Mouse (Mus musculus): Measurements from ENCODE around the gene Fbxl13. TPM values are rescaled to one million over a fixed set of nuclear protein-coding genes. Genes with fewer than 3 reads are reported as not detected.

Fbxl13 gene
- polyA plus RNA-seq, 1 experiment from 2014 or later, result 0.18 TPM

GRCm38 (mm10) chr5:21494781-21495180 is 150.7 kb downstream of the Fbxl13 start:
- Histone ChIP-seq H3K9ac (ENCODE audit: low read length) (no peak overlapping the region), H3K27ac (ENCODE audit: low read depth, low read length) (no peak overlapping the region), H3K36me3 (ENCODE audit: control insufficient read depth, insufficient read depth, low read length) (no peaks in the 10 kb centered on the region), H3K27me3 (replicated peaks; ENCODE audit: control insufficient read depth, insufficient read depth, low read length) (no peaks in the 10 kb centered on the region), H3K4me1 (ENCODE audit: control insufficient read depth, insufficient read depth, low read length) (no peaks in the 10 kb centered on the region), H3K9me3 (replicated peaks; ENCODE audit: control insufficient read depth, low read length) (no peaks in the 10 kb centered on the region), H3K4me2 (ENCODE audit: low read length) (no peak overlapping the region), H3K4me3 (ENCODE audit: low read depth, low read length) (no peak overlapping the region)
- ATAC-seq (no peak), DNase-seq (ENCODE audit: low spot score) (no peak)
- 70% methylated on average over 3 of the region's 3 CpGs for WGBS

- no peak overlapping the region for H3K9ac ChIP-seq (ENCODE audit: low read length)
- H3K4me2 ChIP-seq (ENCODE audit: low read length), result no peak overlapping the region
- H3K27ac ChIP-seq (ENCODE audit: low read depth, low read length), result no peak overlapping the region
- ATAC-seq (no peak), DNase-seq (ENCODE audit: low spot score) (no peak)
- 70% methylated on average over 8 of the region's 8 CpGs for WGBS
- no peaks in the 10 kb centered on the region for H3K4me1 ChIP-seq (ENCODE audit: control insufficient read depth, insufficient read depth, low read length)
- no peak overlapping the region for H3K4me3 ChIP-seq (ENCODE audit: low read depth, low read length)
- H3K27me3 ChIP-seq (replicated peaks; ENCODE audit: control insufficient read depth, insufficient read depth, low read length), result no peaks in the 10 kb centered on the region
- H3K36me3 ChIP-seq (ENCODE audit: control insufficient read depth, insufficient read depth, low read length), result no peaks in the 10 kb centered on the region
- no peaks in the 10 kb centered on the region for H3K9me3 ChIP-seq (replicated peaks; ENCODE audit: control insufficient read depth, low read length)
Observed at GRCm38 (mm10) chr5:21493294-21493999, 152.0 kb downstream of the Fbxl13 start.

DNA sequence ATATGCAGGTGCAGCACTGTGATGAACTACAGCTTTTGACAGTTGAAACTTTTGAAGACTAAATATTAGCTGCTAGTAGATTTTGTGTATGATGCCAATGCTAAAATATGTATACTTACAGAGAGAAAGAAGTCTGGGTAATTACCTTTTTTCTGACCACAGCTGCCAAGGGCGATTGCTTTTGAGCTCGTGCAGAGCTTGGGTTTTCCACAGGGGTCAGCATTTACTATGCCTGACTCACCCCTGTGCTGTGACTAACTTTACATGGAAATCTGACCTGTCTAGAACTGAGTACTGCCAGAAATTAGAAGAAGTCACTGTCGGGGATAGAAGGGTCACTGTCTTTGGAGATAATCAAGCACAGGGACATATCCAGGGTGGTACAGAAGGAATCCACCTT is 153.2 kb downstream of the Fbxl13 start:
- Histone ChIP-seq H3K9me3 (replicated peaks; ENCODE audit: control insufficient read depth, low read length) (no peaks in the 10 kb centered on the region), H3K4me3 (ENCODE audit: low read depth, low read length) (no peak overlapping the region), H3K9ac (ENCODE audit: low read length) (no peak overlapping the region), H3K27me3 (replicated peaks; ENCODE audit: control insufficient read depth, insufficient read depth, low read length) (no peaks in the 10 kb centered on the region), H3K27ac (ENCODE audit: low read depth, low read length) (no peak overlapping the region), H3K4me2 (ENCODE audit: low read length) (no peak overlapping the region), H3K4me1 (ENCODE audit: control insufficient read depth, insufficient read depth, low read length) (no peaks in the 10 kb centered on the region), H3K36me3 (ENCODE audit: control insufficient read depth, insufficient read depth, low read length) (no peaks in the 10 kb centered on the region)
- WGBS, result 82% methylated on average over 3 of the region's 3 CpGs
- DNase-seq (ENCODE audit: low spot score) (no peak), ATAC-seq (no peak)

- no peak overlapping the region for H3K9ac ChIP-seq (ENCODE audit: low read length)
- H3K4me1 ChIP-seq (ENCODE audit: control insufficient read depth, insufficient read depth, low read length), result no peaks in the 10 kb centered on the region
- H3K4me2 ChIP-seq (ENCODE audit: low read length), result no peak overlapping the region
- no peak overlapping the region for H3K27ac ChIP-seq (ENCODE audit: low read depth, low read length)
- 67% methylated on average over 2 of the region's 2 CpGs for WGBS
- no peaks in the 10 kb centered on the region for H3K9me3 ChIP-seq (replicated peaks; ENCODE audit: control insufficient read depth, low read length)
- H3K36me3 ChIP-seq (ENCODE audit: control insufficient read depth, insufficient read depth, low read length), result no peaks in the 10 kb centered on the region
- no peak overlapping the region for H3K4me3 ChIP-seq (ENCODE audit: low read depth, low read length)
- ATAC-seq (no peak), DNase-seq (ENCODE audit: low spot score) (no peak)
- H3K27me3 ChIP-seq (replicated peaks; ENCODE audit: control insufficient read depth, insufficient read depth, low read length), result no peaks in the 10 kb centered on the region
Observed at GRCm38 (mm10) chr5:21491469-21491868, 154.0 kb downstream of the Fbxl13 start.

GRCm38 (mm10) chr5:21489135-21489534 is 156.3 kb downstream of the Fbxl13 start:
- Histone ChIP-seq H3K27me3 (replicated peaks; ENCODE audit: control insufficient read depth, insufficient read depth, low read length) (no peaks in the 10 kb centered on the region), H3K9me3 (replicated peaks; ENCODE audit: control insufficient read depth, low read length) (no peaks in the 10 kb centered on the region), H3K36me3 (ENCODE audit: control insufficient read depth, insufficient read depth, low read length) (no peaks in the 10 kb centered on the region), H3K27ac (ENCODE audit: low read depth, low read length) (no peak overlapping the region), H3K4me1 (ENCODE audit: control insufficient read depth, insufficient read depth, low read length) (no peaks in the 10 kb centered on the region), H3K4me3 (ENCODE audit: low read depth, low read length) (no peak overlapping the region), H3K9ac (ENCODE audit: low read length) (no peak overlapping the region), H3K4me2 (ENCODE audit: low read length) (no peak overlapping the region)
- WGBS, result 67% methylated on average over 4 of the region's 4 CpGs
- no peak for ATAC-seq
- DNase-seq (ENCODE audit: low spot score), result no peak

- H3K27me3 ChIP-seq (replicated peaks; ENCODE audit: control insufficient read depth, insufficient read depth, low read length), result no peaks in the 10 kb centered on the region
- no peaks in the 10 kb centered on the region for H3K4me1 ChIP-seq (ENCODE audit: control insufficient read depth, insufficient read depth, low read length)
- no peaks in the 10 kb centered on the region for H3K36me3 ChIP-seq (ENCODE audit: control insufficient read depth, insufficient read depth, low read length)
- no peak overlapping the region for H3K4me2 ChIP-seq (ENCODE audit: low read length)
- DNase-seq (ENCODE audit: low spot score) (peak; percentile 6), ATAC-seq (no peak)
- H3K27ac ChIP-seq (ENCODE audit: low read depth, low read length), result no peak overlapping the region
- H3K9me3 ChIP-seq (replicated peaks; ENCODE audit: control insufficient read depth, low read length), result no peaks in the 10 kb centered on the region
- H3K9ac ChIP-seq (ENCODE audit: low read length), result no peak overlapping the region
- WGBS, result 87% methylated on average over 5 of the region's 5 CpGs
- H3K4me3 ChIP-seq (ENCODE audit: low read depth, low read length), result no peak overlapping the region
Observed at GRCm38 (mm10) chr5:21488506-21488905, 156.9 kb downstream of the Fbxl13 start.

- H3K27ac ChIP-seq (ENCODE audit: low read depth, low read length), result no peak overlapping the region
- no peaks in the 10 kb centered on the region for H3K9me3 ChIP-seq (replicated peaks; ENCODE audit: control insufficient read depth, low read length)
- no peak overlapping the region for H3K4me2 ChIP-seq (ENCODE audit: low read length)
- no peaks in the 10 kb centered on the region for H3K4me1 ChIP-seq (ENCODE audit: control insufficient read depth, insufficient read depth, low read length)
- no peak overlapping the region for H3K9ac ChIP-seq (ENCODE audit: low read length)
- DNase-seq (ENCODE audit: low spot score) (no peak), ATAC-seq (no peak)
- H3K27me3 ChIP-seq (replicated peaks; ENCODE audit: control insufficient read depth, insufficient read depth, low read length), result no peaks in the 10 kb centered on the region
- 85% methylated on average over 3 of the region's 3 CpGs for WGBS
- no peak overlapping the region for H3K4me3 ChIP-seq (ENCODE audit: low read depth, low read length)
- no peaks in the 10 kb centered on the region for H3K36me3 ChIP-seq (ENCODE audit: control insufficient read depth, insufficient read depth, low read length)
Observed at GRCm38 (mm10) chr5:21487716-21488115, 157.7 kb downstream of the Fbxl13 start.

GRCm38 (mm10) chr5:21487306-21487705 is 158.1 kb downstream of the Fbxl13 start:
- Histone ChIP-seq H3K36me3 (ENCODE audit: control insufficient read depth, insufficient read depth, low read length) (no peaks in the 10 kb centered on the region), H3K4me2 (ENCODE audit: low read length) (no peak overlapping the region), H3K4me3 (ENCODE audit: low read depth, low read length) (no peak overlapping the region), H3K27ac (ENCODE audit: low read depth, low read length) (no peak overlapping the region), H3K4me1 (ENCODE audit: control insufficient read depth, insufficient read depth, low read length) (no peaks in the 10 kb centered on the region), H3K9me3 (replicated peaks; ENCODE audit: control insufficient read depth, low read length) (no peaks in the 10 kb centered on the region), H3K27me3 (replicated peaks; ENCODE audit: control insufficient read depth, insufficient read depth, low read length) (no peaks in the 10 kb centered on the region), H3K9ac (ENCODE audit: low read length) (no peak overlapping the region)
- no peak for DNase-seq (ENCODE audit: low spot score)
- WGBS, result 88% methylated on average over 3 of the region's 3 CpGs
- no peak for ATAC-seq

DNA sequence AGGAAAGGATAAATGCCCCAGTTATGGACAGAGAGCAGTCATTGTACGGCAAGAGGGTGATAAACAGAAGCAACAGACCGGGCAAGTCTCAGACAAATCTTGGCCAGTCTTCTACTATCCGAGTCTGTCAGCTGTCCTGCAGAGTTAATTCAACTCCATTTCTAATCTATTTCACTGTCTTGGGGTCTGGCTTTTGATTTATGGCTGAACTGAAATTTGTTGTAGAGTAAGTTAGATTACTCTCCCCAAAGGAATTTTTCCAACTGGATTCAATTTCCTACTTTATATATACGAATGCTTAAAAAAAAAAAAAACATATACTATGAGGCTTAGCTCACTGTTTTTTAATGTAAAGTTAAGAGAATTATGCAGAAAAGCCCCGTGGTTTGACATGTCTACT is 158.6 kb downstream of the Fbxl13 start:
- H3K4me3 ChIP-seq (ENCODE audit: low read depth, low read length), result no peak overlapping the region
- 89% methylated on average over 5 of the region's 5 CpGs for WGBS
- ATAC-seq (no peak), DNase-seq (ENCODE audit: low spot score) (no peak)
- no peaks in the 10 kb centered on the region for H3K36me3 ChIP-seq (ENCODE audit: control insufficient read depth, insufficient read depth, low read length)
- no peak overlapping the region for H3K27ac ChIP-seq (ENCODE audit: low read depth, low read length)
- H3K9ac ChIP-seq (ENCODE audit: low read length), result no peak overlapping the region
- no peaks in the 10 kb centered on the region for H3K4me1 ChIP-seq (ENCODE audit: control insufficient read depth, insufficient read depth, low read length)
- no peak overlapping the region for H3K4me2 ChIP-seq (ENCODE audit: low read length)
- no peaks in the 10 kb centered on the region for H3K9me3 ChIP-seq (replicated peaks; ENCODE audit: control insufficient read depth, low read length)
- no peaks in the 10 kb centered on the region for H3K27me3 ChIP-seq (replicated peaks; ENCODE audit: control insufficient read depth, insufficient read depth, low read length)
